Mouse (Mus musculus) heart, embryonic 16.5 days (tissue): ENCODE measurements at regions not wholly inside any gene's neighbourhood (a gene's known extent, or its start where the extent isn't known, plus 50 kb on each side); places are given as distances from the start of the nearest gene placed in this dataset.

Experiments
- ATAC-seq: fragments of 200-750 bp; cut with Nextera tagmentation; replicated peaks from 2 replicates; pipeline ENCODE4 v1.8.0; 2017; ENCODE audit warnings: moderate number of reproducible peaks; ENCODE audit not compliant: insufficient read depth, low FRiP score; ENCODE audit errors: extremely low read depth
- H3K27ac ChIP-seq: fragments of 300-500 bp; sonication (generic); 2 replicates; pipeline ENCODE4 v1.5.1; 2014; ENCODE audit warnings: mild to moderate bottlenecking, low read length, control low read depth, moderate library complexity
- H3K27me3 ChIP-seq: fragments of 300-500 bp; sonication (generic); 2 replicates; pipeline ENCODE4 v1.6.1; 2014; ENCODE audit warnings: low read length, mixed read lengths; ENCODE audit not compliant: control insufficient read depth, insufficient read depth
- H3K36me3 ChIP-seq: fragments of 300-500 bp; sonication (generic); 2 replicates; pipeline ENCODE4 v1.6.1; 2014; ENCODE audit not compliant: control insufficient read depth, insufficient read depth
- H3K4me1 ChIP-seq: fragments of 300-500 bp; sonication (generic); 2 replicates; pipeline ENCODE4 v1.6.1; 2014; ENCODE audit warnings: low read length, mixed read lengths; ENCODE audit not compliant: control insufficient read depth, insufficient read depth
- H3K4me2 ChIP-seq: fragments of 300-500 bp; sonication (generic); 2 replicates; pipeline ENCODE4 v1.6.1; 2014; ENCODE audit warnings: low read depth, mild to moderate bottlenecking, control low read depth, low read length
- H3K4me3 ChIP-seq: fragments of 300-500 bp; sonication (generic); 2 replicates; pipeline ENCODE4 v1.5.1; 2014; ENCODE audit warnings: mild to moderate bottlenecking, control low read depth, low read length
- H3K9ac ChIP-seq: fragments of 300-500 bp; sonication (generic); 2 replicates; pipeline ENCODE4 v1.6.1; 2014; ENCODE audit warnings: low read length, control low read depth
- H3K9me3 ChIP-seq: fragments of 300-500 bp; sonication (generic); replicated peaks from 2 replicates; pipeline ENCODE4 v1.6.1; 2016; ENCODE audit warnings: low read length; ENCODE audit not compliant: control insufficient read depth
- WGBS: fragments of 180-500 bp; shearing (Covaris S2); extraction: QIAGEN DNeasy Blood & Tissue Kit; methylation state at CpG from one replicate; pipeline ENCODE4 v1.1.7; 2014; 5-methylcytosine and 5-hydroxymethylcytosine counted together

- Histone ChIP-seq H3K4me2 (peak overlapping the region; percentile 28), H3K4me1 (0 out of 2 replicates have a peak, but pooled peaks cover 2% of the 10 kb centered on the region), H3K27me3 (no peaks in the 10 kb centered on the region), H3K4me3 (no peak overlapping the region), H3K9ac (no peak overlapping the region), H3K36me3 (no peaks in the 10 kb centered on the region), H3K27ac (no peak overlapping the region; the same call in 1 of the 2 replicates), H3K9me3 (peaks cover 3% of the 10 kb centered on the region)
- no peak for ATAC-seq
- WGBS, result 68% methylated on average over 5 of the region's 5 CpGs
Observed at GRCm38 (mm10) chr12:118488038-118488437, 186.8 kb upstream of the Sp4 start.

- H3K9me3 ChIP-seq, result peaks cover 3% of the 10 kb centered on the region
- no peak overlapping the region for H3K4me3 ChIP-seq
- 88% methylated on average over 6 of the region's 6 CpGs for WGBS
- no peaks in the 10 kb centered on the region for H3K36me3 ChIP-seq
- H3K9ac ChIP-seq, result no peak overlapping the region
- H3K4me1 ChIP-seq, result 0 out of 2 replicates have a peak, but pooled peaks cover 2% of the 10 kb centered on the region
- H3K27me3 ChIP-seq, result no peaks in the 10 kb centered on the region
- no peak overlapping the region for H3K4me2 ChIP-seq
- ATAC-seq, result no peak
- H3K27ac ChIP-seq, result no peak overlapping the region
Observed at GRCm38 (mm10) chr12:118486434-118486833, 185.2 kb upstream of the Sp4 start.

DNA sequence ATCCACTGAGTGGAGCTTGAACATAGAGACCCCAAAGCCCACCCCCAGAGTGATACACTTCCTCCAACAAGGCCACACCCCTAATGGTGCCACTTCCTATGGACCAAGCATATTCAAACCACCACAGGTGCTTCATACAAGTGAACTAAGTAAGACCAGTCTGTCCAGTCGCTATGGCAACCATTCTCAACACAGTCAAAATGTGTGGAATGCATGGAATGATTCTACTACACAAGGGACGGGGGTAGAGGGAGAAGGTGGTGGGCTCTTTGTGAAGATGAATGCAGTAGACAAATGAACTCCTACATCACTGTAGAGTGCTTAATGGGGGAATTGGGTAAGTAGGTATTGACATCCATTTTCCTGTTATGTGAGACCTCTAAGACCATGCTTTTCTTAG is 180.1 kb upstream of the Sp4 start:
- no peak for ATAC-seq
- Histone ChIP-seq H3K4me3 (no peak overlapping the region), H3K4me2 (no peak overlapping the region), H3K9me3 (no peaks in the 10 kb centered on the region), H3K9ac (no peak overlapping the region), H3K27me3 (no peaks in the 10 kb centered on the region), H3K27ac (no peak overlapping the region), H3K4me1 (no peaks in the 10 kb centered on the region), H3K36me3 (no peaks in the 10 kb centered on the region)
- 61% methylated on average over 2 of the region's 2 CpGs for WGBS

- no peak for ATAC-seq
- WGBS, result 78% methylated on average over 3 of the region's 3 CpGs
- no peaks in the 10 kb centered on the region for H3K9me3 ChIP-seq
- no peak overlapping the region for H3K4me3 ChIP-seq
- H3K36me3 ChIP-seq, result no peaks in the 10 kb centered on the region
- H3K27me3 ChIP-seq, result no peaks in the 10 kb centered on the region
- H3K9ac ChIP-seq, result no peak overlapping the region
- no peak overlapping the region for H3K27ac ChIP-seq
- no peak overlapping the region for H3K4me2 ChIP-seq
- no peaks in the 10 kb centered on the region for H3K4me1 ChIP-seq
Observed at GRCm38 (mm10) chr12:118474732-118475131, 173.5 kb upstream of the Sp4 start.

DNA sequence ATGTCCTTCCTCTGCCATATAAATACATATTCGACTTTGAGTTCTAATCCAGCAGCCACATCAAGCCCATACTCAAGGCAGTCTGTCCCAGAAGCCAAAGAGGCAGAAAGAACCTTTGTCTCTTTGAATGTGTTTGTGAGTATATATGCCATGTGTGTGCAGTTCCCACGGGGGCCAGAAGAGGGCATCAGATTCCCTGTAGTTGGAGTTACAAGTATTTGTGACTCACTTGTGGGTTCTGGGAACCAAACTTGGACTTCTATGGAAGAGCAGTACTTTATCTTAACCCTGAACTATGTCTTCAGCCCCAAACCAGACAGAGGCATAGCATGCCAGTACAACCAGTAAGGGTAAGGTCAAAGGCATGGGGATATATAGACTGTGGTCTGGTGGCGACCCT is 165.6 kb upstream of the Sp4 start:
- Histone ChIP-seq H3K27ac (no peak overlapping the region), H3K4me3 (no peak overlapping the region), H3K9me3 (peaks cover 6% of the 10 kb centered on the region), H3K27me3 (no peaks in the 10 kb centered on the region), H3K36me3 (no peaks in the 10 kb centered on the region), H3K4me1 (no peaks in the 10 kb centered on the region), H3K9ac (no peak overlapping the region), H3K4me2 (no peak overlapping the region)
- 75% methylated on average over 3 of the region's 3 CpGs for WGBS
- no peak for ATAC-seq

- Histone ChIP-seq H3K4me3 (peak overlapping the region; percentile 41), H3K9me3 (no peaks in the 10 kb centered on the region), H3K36me3 (no peaks in the 10 kb centered on the region), H3K27ac (no peak overlapping the region), H3K9ac (0 out of 2 replicates have a peak overlapping the region, but pooled peaks have one; percentile 30), H3K27me3 (peaks cover 23% of the 10 kb centered on the region), H3K4me1 (no peaks in the 10 kb centered on the region), H3K4me2 (peak overlapping the region; percentile 63)
- ATAC-seq, result 0 out of 2 replicates have a peak, but pooled peaks have one; percentile 70
- 9% methylated on average over 36 of the region's 36 CpGs for WGBS
Observed at GRCm38 (mm10) chr12:118457493-118458408, 156.5 kb upstream of the Sp4 start.

- WGBS, result 16% methylated on average over 1 of the region's 1 CpGs
- Histone ChIP-seq H3K27me3 (peaks cover 20% of the 10 kb centered on the region), H3K27ac (no peak overlapping the region), H3K9me3 (no peaks in the 10 kb centered on the region), H3K4me2 (no peak overlapping the region), H3K4me1 (no peaks in the 10 kb centered on the region), H3K9ac (no peak overlapping the region), H3K36me3 (no peaks in the 10 kb centered on the region), H3K4me3 (no peak overlapping the region)
- no peak for ATAC-seq
Observed at GRCm38 (mm10) chr12:118455609-118456008, 154.4 kb upstream of the Sp4 start.

GRCm38 (mm10) chr12:118439626-118440025 is 138.4 kb upstream of the Sp4 start:
- H3K9me3 ChIP-seq, result no peaks in the 10 kb centered on the region
- no peak overlapping the region for H3K9ac ChIP-seq
- H3K4me3 ChIP-seq, result no peak overlapping the region
- no peaks in the 10 kb centered on the region for H3K36me3 ChIP-seq
- H3K27me3 ChIP-seq, result no peaks in the 10 kb centered on the region
- H3K4me1 ChIP-seq, result peaks cover 6% of the 10 kb centered on the region; the same call in 1 of the 2 replicates
- WGBS, result 30% methylated on average over 3 of the region's 3 CpGs
- no peak overlapping the region for H3K4me2 ChIP-seq
- H3K27ac ChIP-seq, result peak overlapping the region; percentile 61
- ATAC-seq, result peak; percentile 77

DNA sequence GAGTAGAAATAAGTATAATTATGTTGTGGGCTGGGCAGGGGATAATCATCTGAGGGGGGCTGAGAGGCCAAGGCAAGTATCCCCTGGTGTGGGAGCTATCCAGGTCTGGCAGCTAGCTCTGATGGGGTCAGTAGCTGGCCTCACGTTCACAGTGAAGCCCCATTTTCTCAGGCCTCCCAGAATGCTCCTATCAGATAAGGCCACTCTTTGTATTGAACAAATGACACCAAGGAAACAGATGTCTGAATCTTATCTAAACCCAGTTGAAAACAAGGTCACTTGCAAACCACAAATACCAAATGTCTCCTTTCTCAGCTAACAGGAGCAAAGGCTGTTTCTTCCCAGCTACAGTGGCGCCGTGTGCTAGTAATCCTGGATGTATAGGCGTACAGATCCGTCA is 137.6 kb upstream of the Sp4 start:
- Histone ChIP-seq H3K9ac (no peak overlapping the region), H3K4me3 (no peak overlapping the region), H3K36me3 (no peaks in the 10 kb centered on the region), H3K27ac (no peak overlapping the region), H3K27me3 (no peaks in the 10 kb centered on the region), H3K4me1 (peaks cover 6% of the 10 kb centered on the region; the same call in 1 of the 2 replicates), H3K9me3 (no peaks in the 10 kb centered on the region), H3K4me2 (no peak overlapping the region)
- 59% methylated on average over 5 of the region's 5 CpGs for WGBS
- ATAC-seq, result no peak
